Mouse (Mus musculus) ES-Bruce4 (cell line): ENCODE data around the gene Gpx2. TPM values are rescaled to one million over a fixed set of nuclear protein-coding genes. Genes with fewer than 3 reads are reported as not detected.
"Not testable (repeated sequence)": the region's sequence is repeated elsewhere in the genome, so short reads cannot be mapped to it uniquely, and the experiment has no call there.

Experiments used
- H3K27ac ChIP-seq: 2 replicates; pipeline ENCODE4 v1.5.1; 2012; ENCODE audit warnings: low read length, inconsistent platforms; ENCODE audit not compliant: insufficient read depth
- H3K27me3 ChIP-seq: 2 replicates; pipeline ENCODE4 v1.6.1; 2012; ENCODE audit warnings: mild to moderate bottlenecking, low read length, inconsistent platforms; ENCODE audit not compliant: control insufficient read depth, poor library complexity, insufficient read depth, severe bottlenecking
- H3K36me3 ChIP-seq: 2 replicates; pipeline ENCODE4 v1.6.1; 2012; ENCODE audit warnings: inconsistent platforms, mild to moderate bottlenecking, low read length, moderate library complexity; ENCODE audit not compliant: control insufficient read depth, poor library complexity, insufficient read depth, severe bottlenecking
- H3K4me1 ChIP-seq: one replicate; pipeline ENCODE4 v1.8.1; 2011; ENCODE audit warnings: low read length; ENCODE audit not compliant: control insufficient read depth, insufficient read depth
- H3K4me3 ChIP-seq: 2 replicates; pipeline ENCODE4 v1.5.1; 2011; ENCODE audit warnings: low read depth, mild to moderate bottlenecking, low read length
- H3K9ac ChIP-seq: 2 replicates; pipeline ENCODE4 v1.6.1; 2012; ENCODE audit warnings: low read depth, mild to moderate bottlenecking, inconsistent platforms; ENCODE audit not compliant: poor library complexity, severe bottlenecking
- H3K9me3 ChIP-seq: replicated peaks from 2 replicates; pipeline ENCODE4 v1.6.1; 2012; ENCODE audit warnings: mild to moderate bottlenecking, low read length, inconsistent platforms; ENCODE audit not compliant: control insufficient read depth, poor library complexity, insufficient read depth, severe bottlenecking
- CTCF ChIP-seq: IDR thresholded peaks from one replicate; pipeline ENCODE4 v1.8.1; 2011; ENCODE audit warnings: low read depth, low read length
- EP300 ChIP-seq: IDR thresholded peaks from 2 replicates; pipeline ENCODE4 v1.6.1; 2011; ENCODE audit warnings: low read depth, low read length; ENCODE audit not compliant: insufficient read depth
- POLR2A ChIP-seq: IDR thresholded peaks from one replicate; pipeline ENCODE4 v1.8.1; 2011; ENCODE audit warnings: low read length; ENCODE audit not compliant: insufficient read depth
- polyA plus RNA-seq: library from polyadenylated mRNA; stranded (reverse); fragments of >200 nt; gene quantifications from 2 replicates; pipeline ENCODE4 v1.2.4, GENCODE M21; 2011; ENCODE audit warnings: low read depth; ENCODE audit not compliant: missing spikeins, insufficient read depth, insufficient read length

Gene Gpx2
- polyA plus RNA-seq, 1 experiment, result 12.7 TPM

DNA sequence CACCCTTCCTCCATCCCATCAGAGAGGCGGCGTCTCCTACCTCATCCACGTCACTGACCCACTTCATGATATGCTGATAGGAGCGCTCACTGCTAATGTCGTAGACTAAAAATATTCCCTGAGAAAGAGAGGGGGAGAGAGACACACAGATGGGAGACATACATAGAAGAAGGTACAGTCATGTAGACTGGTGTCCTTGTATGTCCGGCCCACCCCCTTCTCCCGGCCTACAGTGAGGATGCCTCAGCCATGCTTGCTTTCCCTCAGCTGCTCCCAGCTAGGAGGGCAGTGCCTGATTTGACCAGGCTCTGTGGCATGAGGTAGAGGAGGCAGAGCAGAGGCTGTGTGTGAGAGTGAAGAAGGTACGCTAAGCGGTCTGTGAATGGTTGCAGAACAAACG lies 7.7 kb upstream of the Gpx2 start:
- H3K36me3 ChIP-seq, result no peaks in the 10 kb centered on the region
- H3K9me3 ChIP-seq, result no peaks in the 10 kb centered on the region
- no peak overlapping the region for H3K27ac ChIP-seq
- H3K4me3 ChIP-seq, result no peak overlapping the region
- TF ChIP-seq CTCF, result no peak
- H3K9ac ChIP-seq, result no peak overlapping the region
- peaks cover 2% of the 10 kb centered on the region for H3K4me1 ChIP-seq
- no peaks in the 10 kb centered on the region for H3K27me3 ChIP-seq

DNA sequence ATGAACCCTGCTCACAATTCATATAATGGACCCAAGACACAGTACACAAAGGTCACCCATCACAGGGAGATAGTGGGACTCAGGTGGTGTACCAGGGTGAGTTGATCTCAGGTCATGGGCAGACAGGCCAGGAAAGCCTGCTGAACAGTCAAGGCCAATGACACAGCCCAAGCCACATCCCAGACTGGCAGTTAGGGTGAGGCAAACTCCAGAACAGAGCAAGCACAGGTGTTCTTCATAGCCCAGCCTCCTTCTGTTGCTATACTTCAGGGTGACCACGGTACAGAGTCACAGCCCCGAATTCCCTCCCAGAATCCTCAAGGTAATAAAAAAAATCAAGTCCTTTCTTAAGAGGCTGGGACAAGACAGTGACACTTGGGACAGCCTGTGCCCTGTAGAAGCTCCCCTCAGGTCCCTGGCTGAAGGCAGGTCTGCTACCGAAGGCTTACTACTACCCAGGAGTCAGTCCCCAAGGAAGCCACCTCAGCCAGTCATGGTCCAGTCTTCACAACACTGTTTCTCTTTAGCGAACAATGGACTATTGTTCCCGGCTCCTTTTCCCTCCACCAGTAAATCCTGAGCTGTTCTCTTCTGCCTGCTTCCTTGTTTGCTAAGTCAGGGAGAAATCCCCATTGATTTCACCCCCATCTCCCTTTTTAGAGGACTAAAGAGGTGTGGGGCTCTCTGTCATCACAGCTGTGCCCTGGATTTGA lies 2.8 kb upstream of the Gpx2 start:
- H3K4me3 ChIP-seq, result no peak overlapping the region
- H3K36me3 ChIP-seq, result no peaks in the 10 kb centered on the region
- peaks cover 5% of the 10 kb centered on the region for H3K4me1 ChIP-seq
- no peaks in the 10 kb centered on the region for H3K27me3 ChIP-seq
- H3K9ac ChIP-seq, result no peak overlapping the region
- TF ChIP-seq EP300 (no peak), POLR2A (no peak), CTCF (no peak)
- no peak overlapping the region for H3K27ac ChIP-seq
- no peaks in the 10 kb centered on the region for H3K9me3 ChIP-seq

DNA sequence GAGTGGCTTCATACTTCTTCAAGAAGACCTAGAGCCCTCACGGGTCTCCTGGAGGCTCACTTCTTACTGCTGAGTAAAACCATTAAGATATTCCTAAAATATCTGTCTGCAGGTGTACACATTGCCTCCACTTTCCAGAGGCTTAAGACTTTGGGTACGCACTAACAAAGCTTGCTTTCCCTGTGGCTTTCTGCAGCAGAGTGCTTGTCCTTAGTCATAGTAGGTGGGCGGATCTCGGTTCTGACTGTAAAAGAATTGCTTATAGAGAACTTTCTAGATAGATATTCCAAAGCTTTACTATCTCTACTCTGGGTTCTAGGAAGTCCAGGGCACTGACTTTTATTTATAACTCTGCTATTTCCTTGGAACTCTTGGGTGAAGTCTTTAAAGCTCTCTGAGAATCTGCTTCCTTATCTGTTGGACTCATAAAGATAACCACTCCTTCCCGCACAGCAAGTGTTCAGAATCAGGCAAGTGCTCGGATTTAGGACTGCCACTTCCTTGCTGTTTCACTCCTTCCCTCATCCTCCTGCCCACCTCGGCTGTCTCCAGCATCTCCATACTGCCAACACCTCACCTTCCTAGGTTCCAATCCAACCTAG lies 1.7 kb upstream of the Gpx2 start:
- Histone ChIP-seq H3K27ac (no peak overlapping the region), H3K4me3 (no peak overlapping the region), H3K36me3 (no peaks in the 10 kb centered on the region), H3K9ac (no peak overlapping the region), H3K27me3 (no peaks in the 10 kb centered on the region), H3K4me1 (peaks cover 5% of the 10 kb centered on the region), H3K9me3 (no peaks in the 10 kb centered on the region)
- TF ChIP-seq POLR2A (no peak), EP300 (no peak)

DNA sequence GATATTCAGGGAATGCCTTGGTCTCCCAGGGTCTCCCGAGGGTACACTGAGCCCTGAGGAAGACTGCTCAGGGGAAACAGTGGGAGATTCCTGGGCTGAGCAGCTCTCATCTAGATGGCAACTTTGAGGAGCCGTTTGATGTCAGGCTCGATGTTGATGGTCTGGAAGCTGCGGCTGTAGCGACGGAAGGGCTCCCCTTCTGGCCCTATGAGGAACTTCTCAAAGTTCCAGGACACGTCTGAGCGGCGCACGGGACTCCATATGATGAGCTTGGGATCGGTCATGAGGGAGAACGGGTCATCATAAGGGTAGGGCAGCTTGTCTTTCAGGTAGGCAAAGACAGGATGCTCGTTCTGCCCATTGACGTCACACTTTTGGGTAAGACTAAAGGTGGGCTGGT lies 2.8 kb downstream of the Gpx2 start:
- not testable (repeated sequence) for H3K27ac ChIP-seq, H3K9ac ChIP-seq, H3K9me3 ChIP-seq, H3K4me1 ChIP-seq, H3K27me3 ChIP-seq, H3K36me3 ChIP-seq, H3K4me3 ChIP-seq
- peak; percentile 8 for TF ChIP-seq CTCF

DNA sequence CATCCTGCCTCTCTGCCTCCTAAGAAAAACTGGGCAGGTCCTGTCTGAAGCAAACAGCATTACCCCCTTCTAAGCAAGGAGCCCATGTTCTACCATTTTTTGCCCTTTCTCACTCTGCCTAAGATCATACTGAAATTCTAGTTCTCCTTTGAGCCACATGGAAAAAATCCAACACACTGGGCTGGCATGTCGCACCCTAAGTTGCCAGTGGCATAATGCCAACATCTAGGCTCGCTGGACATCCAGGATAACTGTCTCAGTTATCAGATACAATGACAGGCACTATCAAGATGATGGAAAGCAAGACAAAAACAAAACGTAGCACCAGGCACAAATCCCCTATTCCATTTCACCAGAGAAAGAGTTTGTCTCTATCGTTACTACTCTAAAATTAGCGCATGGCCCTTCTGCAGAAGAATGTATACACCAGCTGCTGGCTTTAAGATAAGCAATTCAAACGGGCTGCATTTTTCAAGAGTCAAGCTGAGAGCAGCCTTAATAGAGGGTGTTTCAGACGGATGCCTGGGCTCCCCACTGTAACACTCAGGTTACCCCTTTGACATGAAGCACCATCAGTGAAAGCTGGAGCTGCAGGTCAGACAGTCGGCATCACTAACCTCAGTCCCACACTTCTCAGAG lies 4.8 kb downstream of the Gpx2 start:
- Histone ChIP-seq H3K27ac (no peak overlapping the region), H3K9me3 (no peaks in the 10 kb centered on the region), H3K9ac (no peak overlapping the region), H3K4me3 (no peak overlapping the region), H3K27me3 (no peaks in the 10 kb centered on the region), H3K4me1 (no peaks in the 10 kb centered on the region), H3K36me3 (no peaks in the 10 kb centered on the region)
- no peak for TF ChIP-seq EP300
- TF ChIP-seq CTCF, result no peak
- no peak for TF ChIP-seq POLR2A

DNA sequence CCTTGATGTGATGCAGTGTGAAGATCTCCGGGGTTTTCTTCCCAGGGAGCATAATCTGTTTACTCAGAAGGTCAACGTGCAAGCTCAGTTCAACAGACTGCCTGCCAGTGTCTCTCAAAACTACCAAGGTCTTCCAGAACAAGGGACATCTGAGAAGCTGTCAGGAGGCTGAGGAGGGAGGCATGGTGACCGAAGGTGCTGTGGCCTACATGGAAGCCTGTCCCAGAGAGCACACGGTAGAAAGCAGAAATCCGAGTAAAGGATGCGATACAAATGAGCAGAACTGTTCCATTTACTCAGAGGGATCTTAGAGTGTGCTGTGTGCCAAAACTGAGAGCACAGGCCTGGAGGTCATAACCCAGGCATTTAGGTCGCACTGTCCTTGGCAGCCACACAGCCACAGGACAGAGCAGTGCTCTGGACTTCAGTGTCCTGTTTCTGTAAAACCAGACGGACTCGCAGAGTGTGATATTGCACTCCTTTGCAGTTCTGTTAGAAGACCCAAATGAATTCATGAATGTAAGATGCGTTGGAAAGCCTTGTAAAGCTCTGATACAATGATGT lies 11.2 kb downstream of the Gpx2 start:
- TF ChIP-seq CTCF (no peak), EP300 (no peak), POLR2A (no peak)
- Histone ChIP-seq H3K9me3 (no peaks in the 10 kb centered on the region), H3K9ac (no peak overlapping the region), H3K36me3 (no peaks in the 10 kb centered on the region), H3K4me1 (no peaks in the 10 kb centered on the region), H3K4me3 (no peak overlapping the region), H3K27ac (no peak overlapping the region), H3K27me3 (no peaks in the 10 kb centered on the region)
